Mouse (Mus musculus) gastrocnemius, adult 2 months (tissue): ENCODE measurements at regions not wholly inside any gene's neighbourhood (a gene's known extent, or its start where the extent isn't known, plus 50 kb on each side); places are given as distances from the start of the nearest gene placed in this dataset.

Source experiments
- DNase-seq: peaks from one replicate; pipeline ENCODE4 v3.0.0; 2022
- H3K27ac ChIP-seq: fragments of 200-600 bp; 2 replicates; pipeline ENCODE4 v1.8.1; 2022; ENCODE audit warnings: mild to moderate bottlenecking
- H3K4me3 ChIP-seq: fragments of 200-600 bp; 2 replicates; pipeline ENCODE4 v1.8.1; 2022; ENCODE audit warnings: mild to moderate bottlenecking, moderate library complexity
- CTCF ChIP-seq: fragments of 200-600 bp; IDR thresholded peaks from 2 replicates; pipeline ENCODE4 v1.8.1; 2022; ENCODE audit warnings: antibody characterized with exemption, mild to moderate bottlenecking, moderate library complexity
- intact Hi-C: fragments of 180-260 bp; cut with DNase I; formaldehyde crosslinking; loops from one replicate; pipeline ENCODE4 v1.15.1; 2025

- no peak overlapping the region for H3K27ac ChIP-seq
- no peak for TF ChIP-seq CTCF
- no peak for DNase-seq
- intact Hi-C loops = no loop called here
- H3K4me3 ChIP-seq = no peak overlapping the region
Measured at GRCm38 (mm10) chr15:50513036-50513435, 3371.7 kb upstream of the Gm7489 start.

DNA sequence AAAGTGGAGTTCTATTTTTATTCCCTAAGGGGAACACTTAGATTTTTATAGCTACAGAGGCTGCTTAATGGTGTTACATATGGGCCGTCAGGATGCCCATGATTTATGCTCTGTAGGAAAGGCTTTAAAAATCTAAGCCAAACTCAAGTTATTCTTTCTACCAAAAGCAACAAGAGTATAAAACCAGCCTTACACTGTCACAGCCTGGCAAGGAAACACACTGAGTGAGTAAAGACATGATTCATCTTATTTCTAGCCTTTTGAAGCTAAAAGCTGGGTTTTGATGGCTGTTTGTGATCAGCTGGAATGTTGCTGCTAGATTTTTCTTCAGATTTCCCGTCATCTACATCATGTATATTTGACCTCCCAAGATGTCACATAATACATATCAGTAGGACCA is 3359.9 kb upstream of the Gm7489 start:
- Histone ChIP-seq H3K27ac (no peak overlapping the region), H3K4me3 (no peak overlapping the region)
- intact Hi-C loops = no loop called here
- DNase-seq = no peak
- no peak for TF ChIP-seq CTCF

GRCm38 (mm10) chr15:50534490-50534889 is 3350.2 kb upstream of the Gm7489 start:
- intact Hi-C loops = no loop called here
- no peak overlapping the region for H3K27ac ChIP-seq
- TF ChIP-seq CTCF = no peak
- no peak for DNase-seq
- H3K4me3 ChIP-seq = no peak overlapping the region

GRCm38 (mm10) chr15:50563611-50564010 is 3321.1 kb upstream of the Gm7489 start:
- H3K27ac ChIP-seq = no peak overlapping the region
- intact Hi-C loops = no loop called here
- DNase-seq = no peak
- no peak overlapping the region for H3K4me3 ChIP-seq
- TF ChIP-seq CTCF = no peak

DNA sequence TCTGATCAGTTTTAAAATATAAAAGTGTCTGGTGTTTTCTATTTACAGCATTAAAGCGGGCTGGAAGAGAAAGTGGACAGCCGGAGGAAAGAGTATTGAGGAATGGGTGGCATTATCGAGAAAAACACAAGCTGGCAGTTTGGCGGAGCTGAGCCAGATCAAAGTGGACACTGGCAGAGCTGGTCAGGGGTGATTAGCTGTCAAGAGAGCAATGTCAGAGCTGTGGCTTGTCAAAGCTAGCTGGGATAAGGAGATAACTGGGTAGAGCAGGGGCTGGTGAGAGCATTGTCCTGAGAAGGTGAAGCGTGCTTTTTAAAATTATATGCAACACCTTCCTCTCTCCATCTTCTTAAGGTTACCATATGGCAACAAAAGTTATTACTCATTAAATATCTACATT is 3303.9 kb upstream of the Gm7489 start:
- intact Hi-C loops = no loop called here
- no peak overlapping the region for H3K27ac ChIP-seq
- no peak for DNase-seq
- no peak overlapping the region for H3K4me3 ChIP-seq
- TF ChIP-seq CTCF = no peak

DNA sequence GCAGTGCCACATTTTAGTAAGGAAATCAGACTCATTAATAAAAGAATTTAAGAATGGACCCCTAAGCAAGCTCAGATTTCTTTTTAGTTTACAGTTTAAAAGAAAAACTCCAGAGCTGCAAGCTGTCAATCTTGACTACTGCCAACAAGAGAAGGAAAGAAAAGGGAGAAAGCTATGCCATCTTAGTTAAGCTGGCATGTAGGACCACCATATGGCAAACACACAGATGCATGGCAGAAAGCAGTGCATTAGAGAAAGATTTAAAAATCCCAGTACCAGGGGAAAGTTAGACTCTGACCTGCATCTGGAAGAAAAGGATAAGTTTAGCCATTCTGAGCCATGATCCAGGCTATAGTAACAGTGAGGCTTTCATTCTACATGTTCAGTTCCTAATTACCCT is 3300.8 kb upstream of the Gm7489 start:
- intact Hi-C loops = no loop called here

DNA sequence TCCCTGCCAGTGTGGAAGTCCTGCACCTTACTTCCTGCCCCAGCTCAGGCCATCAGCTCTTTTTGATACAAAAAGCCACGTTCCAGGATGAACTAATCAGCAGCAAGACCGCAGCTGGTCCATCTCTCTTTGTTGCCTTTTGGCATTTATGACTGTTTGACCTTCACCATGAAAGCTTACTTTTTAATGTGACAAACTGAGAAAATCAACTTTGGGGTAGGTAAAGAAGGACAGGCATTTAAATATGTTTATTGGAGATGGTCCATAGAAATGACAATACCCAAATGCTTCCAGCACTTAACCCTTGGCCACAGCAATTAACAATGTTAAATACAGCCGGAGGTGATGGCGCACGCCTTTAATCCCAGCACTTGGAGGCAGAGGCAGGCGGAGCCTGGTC is 3299.2 kb upstream of the Gm7489 start:
- intact Hi-C loops = no loop called here
- TF ChIP-seq CTCF = no peak

More for the DNA sequence above, 3300.8 kb upstream of the Gm7489 start:
- Histone ChIP-seq H3K27ac (no peak overlapping the region), H3K4me3 (no peak overlapping the region)
- no peak for DNase-seq
- TF ChIP-seq CTCF = no peak

More for the DNA sequence above, 3299.2 kb upstream of the Gm7489 start:
- Histone ChIP-seq H3K27ac (no peak overlapping the region), H3K4me3 (no peak overlapping the region)
- no peak for DNase-seq
